Mouse (Mus musculus) ES-E14 (cell line): ENCODE results near the gene Zfp326.

Source experiments
- HCFC1 ChIP-seq: IDR thresholded peaks from 2 replicates; pipeline ENCODE4 v1.6.1; 2012; ENCODE audit warnings: low read length, inconsistent platforms, borderline replicate concordance; ENCODE audit not compliant: insufficient read depth
- MAFK ChIP-seq: IDR thresholded peaks from 2 replicates; pipeline ENCODE4 v1.6.1; 2014; ENCODE audit warnings: mild to moderate bottlenecking, low read depth, low read length, inconsistent platforms; ENCODE audit not compliant: insufficient read depth
- ZNF384 ChIP-seq: IDR thresholded peaks from 2 replicates; pipeline ENCODE4 v1.6.1; 2012; ENCODE audit warnings: low read depth, low read length, inconsistent platforms

- TF ChIP-seq ZNF384 = no peak
- no peak for TF ChIP-seq HCFC1
- TF ChIP-seq MAFK = no peak
Measured at GRCm38 (mm10) chr5:105828050-105828449, 48.3 kb upstream of the Zfp326 start.
